Mouse (Mus musculus) midbrain, embryonic 14.5 days (tissue): ENCODE results near the gene Hlcs. TPM values are rescaled to one million over a fixed set of nuclear protein-coding genes. Genes with fewer than 3 reads are reported as not detected.

Experiments
- ATAC-seq: fragments of 200-750 bp; cut with Nextera tagmentation; 2 replicates; pipeline ENCODE4 v1.8.0; 2017; ENCODE audit warnings: moderate number of reproducible peaks, moderate library complexity; ENCODE audit not compliant: low FRiP score, low TSS enrichment
- DNase-seq: peaks from one replicate; pipeline ENCODE4 v3.0.0-alpha.2; 2015
- H3K27ac ChIP-seq: fragments of 300-500 bp; sonication (generic); replicated peaks from 2 replicates; pipeline ENCODE4 v1.5.1; 2014; ENCODE audit warnings: mild to moderate bottlenecking, low read depth, low read length, moderate library complexity
- H3K27me3 ChIP-seq: fragments of 300-500 bp; sonication (generic); 2 replicates; pipeline ENCODE4 v1.6.1; 2014; ENCODE audit warnings: low read length, control low read depth, mixed read lengths; ENCODE audit not compliant: control insufficient read depth, insufficient read depth
- H3K36me3 ChIP-seq: fragments of 300-500 bp; sonication (generic); 2 replicates; pipeline ENCODE4 v1.6.1; 2014; ENCODE audit warnings: low read length, control low read depth; ENCODE audit not compliant: control insufficient read depth, insufficient read depth
- H3K4me1 ChIP-seq: fragments of 300-500 bp; sonication (generic); 2 replicates; pipeline ENCODE4 v1.6.1; 2014; ENCODE audit warnings: mild to moderate bottlenecking, antibody characterized with exemption, low read length, control low read depth; ENCODE audit not compliant: control insufficient read depth, insufficient read depth
- H3K4me2 ChIP-seq: fragments of 300-500 bp; sonication (generic); 2 replicates; pipeline ENCODE4 v1.6.1; 2014; ENCODE audit warnings: mild to moderate bottlenecking, low read length, moderate library complexity
- H3K4me3 ChIP-seq: fragments of 300-500 bp; sonication (generic); replicated peaks from 2 replicates; pipeline ENCODE4 v1.5.1; 2014; ENCODE audit warnings: low read depth, low read length
- H3K9ac ChIP-seq: fragments of 300-500 bp; sonication (generic); replicated peaks from 2 replicates; pipeline ENCODE4 v1.6.1; 2014; ENCODE audit warnings: mild to moderate bottlenecking, low read length, moderate library complexity
- H3K9me3 ChIP-seq: fragments of 300-500 bp; sonication (generic); 2 replicates; pipeline ENCODE4 v1.6.1; 2016; ENCODE audit warnings: low read length, control low read depth, mixed read lengths; ENCODE audit not compliant: control insufficient read depth
- WGBS: fragments of 180-500 bp; shearing (Covaris S2); extraction: QIAGEN DNeasy Blood & Tissue Kit; methylation state at CpG from one replicate; pipeline ENCODE4 v1.1.7; 2014; 5-methylcytosine and 5-hydroxymethylcytosine counted together
- polyA plus RNA-seq: library from polyadenylated mRNA; unstranded; fragments of >200 nt; fragmentation: Nextera tagmentation; extraction: Ambion mirVana; gene quantifications from 2 replicates; pipeline ENCODE4 v1.2.1, GENCODE M21; 2014

Gene Hlcs
- polyA plus RNA-seq, 1 experiment from 2014 or later, result 7.2 TPM

DNA sequence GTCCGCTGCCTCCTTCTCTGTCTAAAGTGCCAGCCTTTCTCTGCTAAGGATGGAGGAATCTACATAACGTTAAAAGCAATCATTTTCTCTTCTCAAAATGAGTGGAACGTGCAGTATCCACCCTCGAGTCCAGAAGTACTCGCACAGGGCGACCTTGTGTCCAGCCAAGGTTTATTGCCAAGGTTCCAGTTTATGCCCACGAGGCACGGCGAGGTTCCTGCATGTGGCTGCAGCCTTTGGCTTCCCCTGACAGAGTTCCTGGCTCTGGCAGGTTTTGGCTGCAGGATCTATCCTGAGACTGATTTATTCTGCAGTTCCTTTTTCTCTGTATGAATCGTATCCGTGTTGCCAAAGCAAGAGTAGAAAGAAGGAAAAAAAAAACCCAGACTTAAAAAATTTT, 150.3 kb downstream of the Hlcs start:
- no peak overlapping the region for H3K9ac ChIP-seq
- H3K36me3 ChIP-seq, result no peaks in the 10 kb centered on the region
- no peak overlapping the region for H3K4me2 ChIP-seq
- WGBS, result 89% methylated on average over 11 of the region's 11 CpGs
- H3K9me3 ChIP-seq, result no peaks in the 10 kb centered on the region
- H3K27ac ChIP-seq, result no peak overlapping the region
- DNase-seq, result no peak
- no peak overlapping the region for H3K4me3 ChIP-seq
- ATAC-seq, result no peak
- peaks cover 7% of the 10 kb centered on the region; the same call in 1 of the 2 replicates for H3K4me1 ChIP-seq
- peaks cover 42% of the 10 kb centered on the region for H3K27me3 ChIP-seq

DNA sequence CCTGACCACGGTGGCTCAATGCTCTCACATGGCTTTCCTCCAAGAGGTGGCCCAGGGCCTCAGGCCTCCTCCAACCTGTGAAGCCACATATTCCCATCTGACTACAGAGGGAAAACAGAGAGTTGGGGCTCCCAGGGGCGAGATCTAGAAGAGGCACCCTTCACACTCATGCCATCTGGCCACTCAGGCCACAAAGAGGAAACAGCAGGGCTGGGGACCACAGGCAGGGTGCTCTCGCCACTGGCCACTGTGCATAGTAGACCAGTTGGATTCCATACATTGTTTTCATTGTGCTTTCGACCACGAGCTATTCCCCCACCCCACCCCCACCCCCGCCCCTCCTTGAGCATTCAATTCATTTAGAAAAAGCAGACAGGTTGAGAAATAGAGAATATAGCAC, 151.4 kb downstream of the Hlcs start:
- no peaks in the 10 kb centered on the region for H3K9me3 ChIP-seq
- DNase-seq (no peak), ATAC-seq (no peak)
- H3K27ac ChIP-seq, result no peak overlapping the region
- no peak overlapping the region for H3K4me2 ChIP-seq
- H3K9ac ChIP-seq, result no peak overlapping the region
- no peak overlapping the region for H3K4me3 ChIP-seq
- no peaks in the 10 kb centered on the region for H3K36me3 ChIP-seq
- H3K27me3 ChIP-seq, result peaks cover 32% of the 10 kb centered on the region
- peaks cover 7% of the 10 kb centered on the region; the same call in 1 of the 2 replicates for H3K4me1 ChIP-seq
- WGBS, result 40% methylated on average over 6 of the region's 6 CpGs

- H3K27me3 ChIP-seq, result peaks cover 12% of the 10 kb centered on the region; the same call in 1 of the 2 replicates
- H3K36me3 ChIP-seq, result no peaks in the 10 kb centered on the region
- H3K4me2 ChIP-seq, result no peak overlapping the region
- DNase-seq (no peak), ATAC-seq (no peak)
- H3K9ac ChIP-seq, result no peak overlapping the region
- 79% methylated on average over 8 of the region's 8 CpGs for WGBS
- H3K4me1 ChIP-seq, result peaks cover 14% of the 10 kb centered on the region
- H3K27ac ChIP-seq, result no peak overlapping the region
- no peaks in the 10 kb centered on the region for H3K9me3 ChIP-seq
- H3K4me3 ChIP-seq, result no peak overlapping the region
Measured at GRCm38 (mm10) chr16:94157819-94158218, 155.6 kb downstream of the Hlcs start.

DNA sequence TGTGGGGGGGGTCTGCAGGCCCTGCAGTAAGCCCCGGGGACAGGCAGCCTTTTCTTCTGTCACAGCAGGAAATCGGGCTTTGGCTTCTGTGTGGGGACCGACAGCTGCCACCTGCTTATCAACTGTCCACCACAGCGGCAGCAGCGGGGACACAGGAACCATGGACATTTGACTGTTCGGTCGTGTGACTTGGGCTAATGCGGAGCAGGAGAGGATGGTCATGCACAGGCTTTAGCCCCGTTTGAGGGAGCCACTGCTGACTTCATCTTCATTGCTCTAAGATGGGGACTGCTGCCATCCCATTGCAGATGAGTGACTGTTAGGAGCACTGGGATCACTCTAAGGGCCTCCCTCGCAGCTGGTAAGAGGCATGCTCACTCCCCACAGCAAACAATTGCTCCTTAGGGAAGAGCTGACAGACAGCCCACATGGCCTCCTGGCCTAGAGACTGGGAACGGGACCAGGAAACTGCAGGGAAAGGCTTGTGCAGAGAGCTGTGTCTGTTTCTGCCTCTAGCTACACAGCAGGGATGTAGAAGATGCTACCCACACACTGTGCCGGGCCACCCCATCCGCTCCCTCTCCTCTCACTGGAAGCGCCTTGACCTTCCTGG, 158.2 kb downstream of the Hlcs start:
- Histone ChIP-seq H3K9me3 (no peaks in the 10 kb centered on the region), H3K9ac (no peak overlapping the region; the same call in 1 of the 2 replicates), H3K4me1 (peaks cover 14% of the 10 kb centered on the region), H3K4me3 (no peak overlapping the region), H3K4me2 (peak overlapping the region; percentile 17; the same call in 1 of the 2 replicates), H3K36me3 (no peaks in the 10 kb centered on the region), H3K27me3 (0 out of 2 replicates have a peak, but pooled peaks cover 7% of the 10 kb centered on the region), H3K27ac (no peak overlapping the region; the same call in 1 of the 2 replicates)
- whole genome bisulfite sequencing, result 13% methylated on average over 14 of the region's 14 CpGs
- ATAC-seq (peak; percentile 46; the same call in 1 of the 2 replicates), DNase-seq (peak; percentile 54)

DNA sequence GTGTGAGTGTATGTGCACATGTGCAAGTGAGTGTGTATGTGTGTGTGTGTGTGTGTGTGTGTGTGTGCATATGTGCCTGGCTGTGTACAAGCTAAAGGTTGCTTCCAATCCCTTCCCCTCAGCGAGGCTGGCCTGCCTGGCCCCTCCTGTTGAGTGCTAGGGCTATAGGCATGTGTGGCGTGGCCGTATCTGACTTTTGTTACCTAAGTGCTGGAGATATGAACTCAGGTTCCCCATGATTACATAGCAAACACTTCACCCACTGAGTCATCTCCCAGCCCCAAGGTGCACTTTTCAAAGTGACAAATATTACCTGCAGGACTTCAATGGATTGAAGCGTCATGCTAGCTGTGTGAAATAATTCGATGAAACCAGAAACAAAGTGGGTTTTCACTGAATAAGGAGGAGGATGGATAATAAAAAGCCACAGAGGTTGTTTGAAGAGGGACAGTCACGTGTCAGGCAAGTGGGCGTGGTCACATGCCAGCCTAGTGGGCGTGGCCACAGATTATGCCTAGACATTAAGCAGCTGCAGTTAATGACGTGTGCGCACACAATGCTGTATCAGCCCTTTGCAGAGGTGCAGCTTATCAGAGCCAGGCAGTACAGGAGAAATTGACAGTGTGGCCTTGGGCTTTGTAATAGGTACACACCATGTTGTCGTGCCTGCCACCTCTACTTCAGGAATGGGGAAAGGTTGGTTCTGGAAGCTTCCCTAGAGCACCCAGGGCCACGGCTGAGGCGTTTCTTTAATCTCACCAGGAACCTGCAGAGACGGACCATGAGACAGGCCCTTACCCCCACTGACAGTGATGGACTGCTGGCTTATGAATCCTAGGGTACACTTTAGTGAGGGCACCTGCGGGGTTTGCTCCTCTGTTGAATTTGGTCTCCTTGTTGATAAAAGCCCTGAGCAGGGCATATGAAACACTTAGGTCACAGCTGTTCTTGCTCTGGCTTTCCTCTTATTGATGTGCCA, 163.0 kb downstream of the Hlcs start:
- H3K4me2 ChIP-seq, result no peak overlapping the region

GRCm38 (mm10) chr16:94148139-94148538, 165.2 kb downstream of the Hlcs start:
- peaks cover 9% of the 10 kb centered on the region; the same call in 1 of the 2 replicates for H3K27me3 ChIP-seq
- WGBS, result 17% methylated on average over 11 of the region's 11 CpGs
- ATAC-seq (no peak), DNase-seq (peak; percentile 27)
- H3K9ac ChIP-seq, result no peak overlapping the region
- H3K36me3 ChIP-seq, result no peaks in the 10 kb centered on the region
- no peak overlapping the region for H3K4me3 ChIP-seq
- H3K9me3 ChIP-seq, result no peaks in the 10 kb centered on the region
- H3K4me2 ChIP-seq, result peak overlapping the region; percentile 15; the same call in 1 of the 2 replicates
- H3K27ac ChIP-seq, result no peak overlapping the region
- H3K4me1 ChIP-seq, result peaks cover 12% of the 10 kb centered on the region; the same call in 1 of the 2 replicates

More for the DNA sequence above, 163.0 kb downstream of the Hlcs start:
- Histone ChIP-seq H3K36me3 (no peaks in the 10 kb centered on the region), H3K4me3 (no peak overlapping the region), H3K27me3 (peaks cover 5% of the 10 kb centered on the region; the same call in 1 of the 2 replicates), H3K9me3 (no peaks in the 10 kb centered on the region), H3K4me1 (peaks cover 16% of the 10 kb centered on the region), H3K27ac (no peak overlapping the region), H3K9ac (no peak overlapping the region)
- ATAC-seq (no peak), DNase-seq (no peak)
- 80% methylated on average over 15 of the region's 15 CpGs for WGBS

- ATAC-seq (no peak), DNase-seq (peak; percentile 21)
- peaks cover 9% of the 10 kb centered on the region; the same call in 1 of the 2 replicates for H3K27me3 ChIP-seq
- H3K9me3 ChIP-seq, result no peaks in the 10 kb centered on the region
- no peak overlapping the region for H3K9ac ChIP-seq
- WGBS, result 34% methylated on average over 10 of the region's 10 CpGs
- no peak overlapping the region for H3K4me3 ChIP-seq
- H3K27ac ChIP-seq, result no peak overlapping the region
- H3K36me3 ChIP-seq, result no peaks in the 10 kb centered on the region
- H3K4me1 ChIP-seq, result peaks cover 11% of the 10 kb centered on the region; the same call in 1 of the 2 replicates
- H3K4me2 ChIP-seq, result no peak overlapping the region
Measured at GRCm38 (mm10) chr16:94143325-94143724, 170.0 kb downstream of the Hlcs start.

DNA sequence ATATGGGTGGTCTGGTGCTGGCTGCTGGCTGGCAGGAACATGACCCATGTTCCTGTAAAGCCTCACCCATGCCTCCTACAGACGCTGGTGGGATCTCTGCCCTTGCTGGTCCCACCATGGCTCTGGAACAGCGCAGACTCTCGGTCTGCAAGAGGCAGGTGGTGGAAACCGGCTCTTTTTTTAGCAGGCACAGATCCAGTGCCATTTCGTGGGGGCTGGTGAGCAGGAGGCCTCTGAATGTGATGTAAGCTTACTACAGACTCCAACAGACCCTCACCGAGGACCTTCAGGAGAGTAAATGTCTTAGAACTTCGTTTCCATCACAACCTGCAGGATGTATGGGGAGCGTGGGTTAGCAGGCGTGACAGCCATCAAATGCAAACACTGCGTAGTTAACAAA, 172.6 kb downstream of the Hlcs start:
- Histone ChIP-seq H3K36me3 (no peaks in the 10 kb centered on the region), H3K27ac (no peak overlapping the region), H3K27me3 (0 out of 2 replicates have a peak, but pooled peaks cover 4% of the 10 kb centered on the region), H3K4me2 (no peak overlapping the region), H3K9me3 (no peaks in the 10 kb centered on the region), H3K9ac (no peak overlapping the region), H3K4me3 (no peak overlapping the region), H3K4me1 (peaks cover 6% of the 10 kb centered on the region; the same call in 1 of the 2 replicates)
- no peak for ATAC-seq
- WGBS, result 73% methylated on average over 10 of the region's 10 CpGs
- no peak for DNase-seq
